Mouse (Mus musculus) testis, adult 2 months (tissue): ENCODE data around the gene Clspn.

Source experiments
- CTCF ChIP-seq: fragments of 200-500 bp; IDR thresholded peaks from 2 replicates; pipeline ENCODE4 v1.5.1; 2012; ENCODE audit warnings: low read depth, mild to moderate bottlenecking, inconsistent platforms, low read length, moderate library complexity; ENCODE audit not compliant: control insufficient read depth, insufficient read depth, insufficient replicate concordance
- POLR2A ChIP-seq: fragments of 200-500 bp; IDR thresholded peaks from 2 replicates; pipeline ENCODE4 v1.6.1; 2012; ENCODE audit warnings: low read depth, mild to moderate bottlenecking, inconsistent platforms, low read length, moderate library complexity; ENCODE audit not compliant: control insufficient read depth

- TF ChIP-seq POLR2A (no peak), CTCF (no peak)
These were observed 55.3 kb downstream of the Clspn start for GRCm38 (mm10) chr4:126611991-126612390.
